Mouse (Mus musculus) intestine, embryonic 14.5 days (tissue): ENCODE measurements around the gene Dck. TPM values are rescaled to one million over a fixed set of nuclear protein-coding genes. Genes with fewer than 3 reads are reported as not detected.

Source experiments
- ATAC-seq: fragments of 200-750 bp; cut with Nextera tagmentation; replicated peaks from 2 replicates; pipeline ENCODE4 v1.8.0; 2017; ENCODE audit warnings: low read depth, moderate number of reproducible peaks, moderate TSS enrichment, moderate library complexity; ENCODE audit not compliant: low FRiP score, low TSS enrichment
- DNase-seq: peaks from one replicate; pipeline ENCODE4 v3.0.0-alpha.2; 2018; ENCODE audit warnings: low spot score
- H3K27ac ChIP-seq: fragments of 300-500 bp; sonication (generic); 2 replicates; pipeline ENCODE4 v1.5.1; 2014; ENCODE audit warnings: low read depth, mild to moderate bottlenecking, control low read depth
- H3K27me3 ChIP-seq: fragments of 300-500 bp; sonication (generic); replicated peaks from 2 replicates; pipeline ENCODE4 v1.6.1; 2014; ENCODE audit warnings: low read length, control low read depth; ENCODE audit not compliant: control insufficient read depth, insufficient read depth
- H3K36me3 ChIP-seq: fragments of 300-500 bp; sonication (generic); 2 replicates; pipeline ENCODE4 v1.6.1; 2014; ENCODE audit warnings: low read length, control low read depth; ENCODE audit not compliant: control insufficient read depth, insufficient read depth
- H3K4me1 ChIP-seq: fragments of 300-500 bp; sonication (generic); replicated peaks from 2 replicates; pipeline ENCODE4 v1.6.1; 2014; ENCODE audit warnings: low read length, control low read depth, mixed read lengths; ENCODE audit not compliant: control insufficient read depth, insufficient read depth
- H3K4me2 ChIP-seq: fragments of 300-500 bp; sonication (generic); 2 replicates; pipeline ENCODE4 v1.6.1; 2014; ENCODE audit warnings: low read length
- H3K4me3 ChIP-seq: fragments of 300-500 bp; sonication (generic); 2 replicates; pipeline ENCODE4 v1.5.1; 2014; ENCODE audit warnings: low read depth, low read length, control low read depth, mixed read lengths
- H3K9ac ChIP-seq: fragments of 300-500 bp; sonication (generic); 2 replicates; pipeline ENCODE4 v1.6.1; 2014; ENCODE audit warnings: mild to moderate bottlenecking, low read length
- H3K9me3 ChIP-seq: fragments of 300-500 bp; sonication (generic); 2 replicates; pipeline ENCODE4 v1.6.1; 2016; ENCODE audit warnings: low read length, control low read depth; ENCODE audit not compliant: control insufficient read depth
- WGBS: fragments of 180-500 bp; shearing (Covaris S2); extraction: QIAGEN DNeasy Blood & Tissue Kit; methylation state at CpG from one replicate; pipeline ENCODE4 v1.1.7; 2014; 5-methylcytosine and 5-hydroxymethylcytosine counted together
- polyA plus RNA-seq: library from polyadenylated mRNA; unstranded; fragments of >200 nt; fragmentation: Nextera tagmentation; extraction: Ambion mirVana; gene quantifications from 2 replicates; pipeline ENCODE4 v1.2.1, GENCODE M21; 2014

Gene Dck
- polyA plus RNA-seq = 49.6 and 52.3 TPM in 2 replicates

DNA sequence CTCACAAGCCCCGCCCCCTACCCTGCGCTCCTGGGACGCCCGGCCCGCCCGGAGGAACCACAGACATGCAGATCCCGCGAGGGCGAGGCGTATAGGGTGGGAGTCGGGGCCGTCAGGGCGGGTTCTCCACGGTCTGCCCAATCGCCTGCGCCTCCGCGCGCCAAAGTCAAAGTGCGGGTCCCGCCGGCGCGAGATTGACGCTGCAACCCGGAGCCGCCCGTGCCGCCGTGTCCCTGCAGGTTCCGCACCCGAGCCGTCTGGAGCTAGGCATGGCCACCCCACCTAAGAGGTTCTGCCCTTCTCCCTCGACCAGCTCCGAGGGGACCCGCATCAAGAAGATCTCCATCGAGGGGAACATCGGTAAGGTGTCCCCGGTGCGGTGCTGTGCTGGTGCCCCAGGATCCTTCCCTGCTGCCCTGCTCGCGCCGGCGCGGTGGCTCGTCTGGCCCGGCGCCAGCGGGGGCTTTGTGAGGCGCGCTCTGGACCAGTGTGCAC, at the start of gene Dck:
TSS of gene Dck (plus strand) at position 10 of the 495 bp plus-strand sequence.
- Histone ChIP-seq H3K4me2 (peak within 1 kb of the TSS; percentile 61), H3K9ac (peak within 1 kb of the TSS; percentile 75), H3K9me3 (no peaks in the 10 kb centered on the region), H3K27ac (peak within 1 kb of the TSS; percentile 81), H3K36me3 (peaks cover 10% of the 10 kb centered on the region), H3K4me3 (peak within 1 kb of the TSS; percentile 79), H3K27me3 (no peaks in the 10 kb centered on the region), H3K4me1 (peaks cover 8% of the 10 kb centered on the region; the same call in 1 of the 2 replicates)
- DNase-seq (peak; percentile 98), ATAC-seq (peak; percentile 100)
- WGBS = under 1% methylated on average over 51 of the region's 51 CpGs

DNA sequence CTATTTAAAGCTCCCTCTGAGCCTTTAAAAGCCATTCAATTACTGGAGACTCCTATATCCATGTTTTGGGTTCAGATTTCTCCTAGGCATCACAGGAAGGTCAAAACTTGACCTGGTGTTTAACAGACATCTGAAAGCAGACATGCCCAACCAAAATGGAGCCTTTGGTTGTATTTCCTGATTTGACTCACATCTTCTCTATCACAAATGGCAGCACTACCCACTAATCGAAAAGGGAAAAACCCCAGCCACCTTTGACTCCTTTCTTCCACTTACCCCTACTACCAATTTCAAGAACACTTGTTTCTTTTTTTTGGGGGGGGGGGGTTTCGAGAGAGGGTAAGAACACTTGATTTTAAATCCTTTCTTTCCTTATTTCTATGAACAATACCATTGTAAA, 47.8 kb upstream of the Dck start:
- 88% methylated on average over 2 of the region's 2 CpGs for WGBS
- H3K4me1 ChIP-seq = peaks cover 2% of the 10 kb centered on the region; the same call in 1 of the 2 replicates
- DNase-seq (no peak), ATAC-seq (no peak)
- no peaks in the 10 kb centered on the region for H3K9me3 ChIP-seq
- H3K36me3 ChIP-seq = no peaks in the 10 kb centered on the region
- H3K4me3 ChIP-seq = no peak overlapping the region
- no peaks in the 10 kb centered on the region for H3K27me3 ChIP-seq
- H3K9ac ChIP-seq = no peak overlapping the region
- H3K4me2 ChIP-seq = no peak overlapping the region
- H3K27ac ChIP-seq = no peak overlapping the region

DNA sequence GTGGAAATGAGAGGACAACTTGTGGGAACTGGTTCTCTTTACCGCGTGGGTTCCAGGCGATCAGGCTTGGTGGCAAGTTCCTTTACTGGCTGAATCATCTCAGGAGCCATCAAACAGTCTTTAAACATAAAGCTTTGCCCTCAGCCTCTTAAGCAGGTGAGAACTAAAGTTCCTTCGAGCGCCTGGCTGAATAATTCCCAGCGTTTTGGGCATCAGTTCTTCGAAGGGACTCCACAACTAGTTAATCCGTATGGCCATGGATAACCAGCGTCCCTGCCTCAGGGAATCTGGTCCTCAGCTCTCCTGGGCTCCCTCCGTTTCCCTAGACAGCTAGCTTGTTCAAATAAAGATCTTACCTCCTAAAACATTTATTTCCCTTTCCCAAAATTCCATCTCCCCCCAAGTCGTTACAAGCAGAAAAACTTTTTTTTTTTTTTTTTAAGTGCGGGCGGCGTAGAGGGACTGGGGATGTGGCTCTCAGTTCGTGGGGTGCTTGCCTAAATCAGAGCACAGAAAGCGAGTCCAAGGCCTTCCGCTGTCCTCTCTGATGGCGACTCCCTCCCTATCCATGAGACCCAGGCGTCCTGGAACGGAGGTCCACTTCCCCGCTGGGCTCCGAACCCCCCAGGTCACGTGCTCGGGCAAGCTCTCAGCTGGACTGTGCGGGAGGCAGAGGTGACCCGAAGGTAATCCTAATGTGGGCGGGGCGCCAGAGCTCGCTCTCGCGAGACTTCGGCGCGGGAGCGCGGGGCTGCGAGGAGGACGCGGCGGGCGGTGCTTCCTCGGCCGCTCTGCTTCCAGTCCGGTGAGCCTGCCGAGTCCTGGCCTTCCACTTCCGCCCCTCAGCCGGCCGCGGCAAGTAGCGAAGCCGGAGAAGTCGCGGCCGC, 44.4 kb upstream of the Dck start, which contains the start of gene Mob1b:
TSS of gene Mob1b (plus strand) at position 740 of the 887 bp plus-strand sequence.
- WGBS = under 1% methylated on average over 53 of the region's 54 CpGs

DNA sequence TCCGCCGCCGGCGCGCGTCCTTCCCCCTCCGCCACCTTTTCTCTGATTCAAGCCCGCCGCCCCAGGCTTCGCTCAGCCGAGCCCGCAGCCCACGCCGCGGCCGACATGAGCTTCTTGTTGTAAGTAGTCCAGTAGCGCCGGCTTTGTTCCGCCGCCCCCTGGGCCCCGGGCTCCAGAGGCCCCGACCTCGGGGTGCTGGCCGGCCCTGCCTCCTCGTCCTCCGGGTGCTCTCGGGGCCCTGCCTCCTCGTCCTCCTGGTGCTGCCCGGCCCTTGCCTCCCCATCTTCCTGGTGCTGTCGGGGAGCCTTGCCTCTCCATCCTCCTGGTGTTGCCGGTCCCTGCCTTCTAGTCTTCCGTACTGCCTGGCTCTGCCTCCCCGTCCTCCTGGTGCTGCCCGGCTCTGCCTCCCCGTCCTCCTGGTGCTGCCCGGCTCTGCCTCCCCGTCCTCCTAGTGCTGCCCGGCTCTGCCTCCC, 43.8 kb upstream of the Dck start:
- peak overlapping the region; percentile 94 for H3K4me3 ChIP-seq
- H3K36me3 ChIP-seq = no peaks in the 10 kb centered on the region
- ATAC-seq = peak; percentile 80
- under 1% methylated on average over 30 of the region's 38 CpGs for WGBS
- H3K9me3 ChIP-seq = no peaks in the 10 kb centered on the region
- DNase-seq = no peak
- peak overlapping the region; percentile 95 for H3K27ac ChIP-seq
- H3K9ac ChIP-seq = peak overlapping the region; percentile 95
- H3K4me1 ChIP-seq = peaks cover 21% of the 10 kb centered on the region
- H3K4me2 ChIP-seq = peak overlapping the region; percentile 50
- no peaks in the 10 kb centered on the region for H3K27me3 ChIP-seq

More for the DNA sequence above, 44.4 kb upstream of the Dck start, which contains the start of gene Mob1b:
- Histone ChIP-seq H3K9me3 (no peaks in the 10 kb centered on the region), H3K36me3 (no peaks in the 10 kb centered on the region), H3K4me1 (peaks cover 21% of the 10 kb centered on the region), H3K4me2 (peak within 1 kb of the TSS; percentile 50), H3K27me3 (no peaks in the 10 kb centered on the region), H3K4me3 (peak within 1 kb of the TSS; percentile 94), H3K9ac (peak within 1 kb of the TSS; percentile 95), H3K27ac (peak within 1 kb of the TSS; percentile 95)
- ATAC-seq (peak; percentile 99), DNase-seq (peak; percentile 97)

DNA sequence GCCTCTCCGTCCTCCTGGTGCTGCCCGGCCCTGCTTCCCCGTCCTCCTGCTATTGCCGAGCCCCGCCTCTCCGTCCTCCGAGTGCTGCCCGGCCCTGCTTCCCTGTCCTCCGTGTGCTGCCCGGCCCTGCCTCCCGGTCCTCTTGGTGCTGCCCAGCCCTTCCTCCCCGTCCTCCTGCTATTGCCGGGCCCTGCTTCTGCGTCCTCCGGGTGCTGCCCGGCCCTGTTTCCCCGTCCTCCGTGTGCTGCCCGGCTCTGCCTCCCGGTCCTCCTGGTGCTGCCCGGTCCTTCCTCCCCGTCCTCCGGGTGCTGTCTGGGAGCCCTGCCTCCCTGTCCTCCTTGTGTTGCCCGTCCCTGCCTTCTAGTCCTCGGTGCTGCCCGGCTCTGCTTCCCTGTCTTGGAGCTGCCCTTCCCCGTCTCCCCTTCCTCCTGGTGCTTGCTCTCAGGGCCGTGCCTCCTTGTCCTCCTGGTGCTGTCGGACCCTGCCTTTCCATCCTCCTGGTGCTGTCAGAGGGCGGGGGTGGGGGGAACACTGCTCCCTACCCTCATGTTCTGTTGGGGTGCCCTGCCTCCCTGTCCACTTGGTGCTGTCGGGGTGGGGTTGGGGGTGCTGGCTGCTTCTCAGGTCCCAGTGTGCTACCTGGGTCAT, 43.1 kb upstream of the Dck start:
- H3K4me2 ChIP-seq = peak overlapping the region; percentile 50
- H3K36me3 ChIP-seq = no peaks in the 10 kb centered on the region
- ATAC-seq = no peak; the same call in 1 of the 2 replicates
- no peak for DNase-seq
- H3K4me3 ChIP-seq = peak overlapping the region; percentile 94
- H3K27me3 ChIP-seq = no peaks in the 10 kb centered on the region
- peak overlapping the region; percentile 95 for H3K9ac ChIP-seq
- peak overlapping the region; percentile 95; the same call in 1 of the 2 replicates for H3K27ac ChIP-seq
- peaks cover 21% of the 10 kb centered on the region for H3K4me1 ChIP-seq
- H3K9me3 ChIP-seq = no peaks in the 10 kb centered on the region
- WGBS = 1% methylated on average over 31 of the region's 31 CpGs

DNA sequence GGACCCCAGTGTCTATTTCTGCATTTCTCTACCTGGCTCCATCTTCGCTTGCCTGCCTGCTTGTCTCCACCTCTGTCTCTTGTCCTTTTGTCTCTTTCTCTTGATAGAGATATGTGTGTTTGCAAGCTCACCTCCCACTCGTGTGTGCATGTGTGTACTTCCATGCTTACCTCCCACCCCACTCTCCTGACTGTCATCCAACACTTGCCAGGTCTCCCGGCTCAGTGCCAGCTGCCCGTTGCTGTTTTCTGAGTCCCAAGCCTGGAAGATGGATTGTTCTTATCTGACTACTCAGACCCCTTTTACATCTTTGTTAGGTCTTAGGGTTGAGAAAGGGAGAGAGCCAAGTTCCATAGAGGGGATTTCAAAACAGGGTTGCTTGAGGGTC, 42.6 kb upstream of the Dck start:
- ATAC-seq (no peak), DNase-seq (no peak)
- H3K4me2 ChIP-seq = peak overlapping the region; percentile 50
- no peak overlapping the region for H3K27ac ChIP-seq
- peak overlapping the region; percentile 94 for H3K4me3 ChIP-seq
- H3K4me1 ChIP-seq = peaks cover 21% of the 10 kb centered on the region
- WGBS = 10% methylated on average over 4 of the region's 4 CpGs
- peak overlapping the region; percentile 95 for H3K9ac ChIP-seq
- H3K9me3 ChIP-seq = no peaks in the 10 kb centered on the region
- H3K36me3 ChIP-seq = no peaks in the 10 kb centered on the region
- no peaks in the 10 kb centered on the region for H3K27me3 ChIP-seq

DNA sequence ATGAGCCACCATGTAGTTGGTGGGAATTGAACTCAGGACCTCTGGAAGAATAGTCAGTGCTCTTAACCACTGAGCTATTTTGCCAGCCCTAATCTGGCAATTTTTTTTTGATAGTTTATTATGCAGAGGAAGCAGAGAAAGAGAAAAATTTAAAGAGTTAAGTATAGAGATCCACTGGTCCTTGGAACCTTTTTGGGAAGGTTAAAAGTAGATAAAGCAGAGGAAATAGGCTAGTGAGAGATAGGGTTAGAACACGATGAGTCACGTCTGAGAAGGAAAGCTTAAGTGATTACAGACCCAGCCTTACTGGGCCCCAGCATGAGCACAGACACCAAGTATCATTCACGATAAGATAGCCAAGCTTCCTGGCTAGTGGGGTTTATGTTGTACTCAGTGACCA, 40.8 kb upstream of the Dck start:
- H3K9me3 ChIP-seq = no peaks in the 10 kb centered on the region
- no peak for DNase-seq
- H3K4me3 ChIP-seq = no peak overlapping the region
- H3K4me1 ChIP-seq = peaks cover 21% of the 10 kb centered on the region
- no peak for ATAC-seq
- H3K27ac ChIP-seq = no peak overlapping the region
- H3K9ac ChIP-seq = no peak overlapping the region
- H3K36me3 ChIP-seq = no peaks in the 10 kb centered on the region
- H3K27me3 ChIP-seq = no peaks in the 10 kb centered on the region
- WGBS = 61% methylated on average over 3 of the region's 3 CpGs
- H3K4me2 ChIP-seq = no peak overlapping the region

DNA sequence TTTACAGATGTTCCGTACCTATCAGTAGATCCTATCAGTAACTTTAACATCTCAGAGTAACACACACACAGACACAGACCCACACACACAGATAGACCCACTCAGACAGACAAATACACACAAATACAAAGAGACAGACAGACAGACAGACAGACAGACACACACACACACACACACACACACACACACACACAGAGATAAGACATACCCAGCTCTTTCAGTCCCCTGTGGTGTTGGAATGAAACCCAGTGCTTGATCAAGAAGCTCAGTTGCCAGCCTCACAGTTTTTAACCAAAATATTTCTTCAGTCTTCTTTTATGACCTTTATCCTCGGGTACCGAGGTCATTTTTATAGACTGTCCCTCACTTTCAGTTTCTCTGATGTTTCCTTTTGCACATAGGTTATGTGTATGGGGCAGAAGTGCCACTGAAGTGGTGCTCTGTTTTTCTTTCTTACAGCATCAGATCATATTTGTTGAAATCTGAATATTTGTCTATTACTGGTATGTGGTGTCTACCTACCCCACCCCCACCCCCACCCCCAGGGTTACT, 37.1 kb upstream of the Dck start:
- 68% methylated on average over 3 of the region's 3 CpGs for WGBS
- Histone ChIP-seq H3K9ac (no peak overlapping the region), H3K9me3 (no peaks in the 10 kb centered on the region), H3K4me1 (peaks cover 13% of the 10 kb centered on the region; the same call in 1 of the 2 replicates), H3K27ac (no peak overlapping the region), H3K4me3 (no peak overlapping the region), H3K4me2 (no peak overlapping the region), H3K27me3 (no peaks in the 10 kb centered on the region), H3K36me3 (no peaks in the 10 kb centered on the region)
- DNase-seq (no peak), ATAC-seq (no peak)
